Mouse (Mus musculus): ENCODE results near the gene Sptbn4. TPM values are rescaled to one million over a fixed set of nuclear protein-coding genes. Genes with fewer than 3 reads are reported as not detected.

Gene Sptbn4
- total RNA-seq, 2 experiments from 2014 or later, result 0.74 to 0.87 TPM

GRCm38 (mm10) chr7:27310996-27311535 is 136.4 kb downstream of the Sptbn4 start:
- DNase-seq, result no peak
- intact Hi-C loops (cut with DNase I), result no loop called here

GRCm38 (mm10) chr7:27310306-27310705 is 137.2 kb downstream of the Sptbn4 start:
- DNase-seq, result peak; percentile 76 to 79
- intact Hi-C loops (cut with DNase I), result no loop called here

GRCm38 (mm10) chr7:27309832-27310231 is 137.7 kb downstream of the Sptbn4 start:
- intact Hi-C loops (cut with DNase I), result no loop called here
- DNase-seq, result no peak

GRCm38 (mm10) chr7:27308821-27309549 is 138.5 kb downstream of the Sptbn4 start:
- intact Hi-C loops (cut with DNase I), result no loop called here
- DNase-seq, result no peak

- intact Hi-C loops (cut with DNase I), result no loop called here
- DNase-seq, result no peak
These were observed 139.9 kb downstream of the Sptbn4 start for GRCm38 (mm10) chr7:27307551-27307950.

Other genes starting within 250 kb of the Sptbn4 start
- gene Itpkc, start 219.0 kb downstream of the Sptbn4 start, total RNA-seq (2021), result 1 to 10 TPM; 4.2 to 4.5 TPM
- 10 to 100 TPM; 12.8 TPM for gene Coq8b, start 214.7 kb downstream of the Sptbn4 start, total RNA-seq (2021)
- gene Numbl, start 189.3 kb downstream of the Sptbn4 start, total RNA-seq (2021), result 10 to 100 TPM; 10.7 to 13.8 TPM
- 100 to 1,000 TPM; 387 to 393 TPM for gene Ltbp4, start 110.0 kb downstream of the Sptbn4 start, total RNA-seq (2021)
- gene Shkbp1, start 91.7 kb downstream of the Sptbn4 start, total RNA-seq (2021), result 10 to 100 TPM; 13.8 to 17.5 TPM
- under 1 TPM in 1 of 2 experiments, not detected in 1; 0.99 TPM for gene Gm20479, start 90.3 kb downstream of the Sptbn4 start, total RNA-seq (2021)
- gene Blvrb, start 292 bp upstream of the Sptbn4 start, total RNA-seq (2021), result 10 to 100 TPM; 38.2 to 40.8 TPM
- 10 to 100 TPM in 1 of 2 experiments, 1 to 10 TPM in 1; 9.1 to 10.4 TPM for gene Sertad3, start 26.1 kb upstream of the Sptbn4 start, total RNA-seq (2021)
- 10 to 100 TPM; 13.1 to 13.4 TPM for gene Sertad1, start 39.2 kb upstream of the Sptbn4 start, total RNA-seq (2021)
- 1 to 10 TPM; 3.1 to 3.6 TPM for gene Prx, start 51.6 kb upstream of the Sptbn4 start, total RNA-seq (2021)
- gene Hipk4, start 75.6 kb upstream of the Sptbn4 start, total RNA-seq (2021), result under 1 TPM; 0.31 to 0.55 TPM
- gene Pld3, start 105.5 kb upstream of the Sptbn4 start, total RNA-seq (2021), result 10 to 100 TPM; 32.5 to 35.1 TPM
- gene 2310022A10Rik, start 105.5 kb upstream of the Sptbn4 start, total RNA-seq (2021), result 10 to 100 TPM; 60.3 to 65.0 TPM
- 100 to 1,000 TPM; 171 to 174 TPM for gene Akt2, start 143.9 kb upstream of the Sptbn4 start, total RNA-seq (2021)
- not detected for gene Ttc9b, start 206.2 kb upstream of the Sptbn4 start, total RNA-seq (2021)
- gene Map3k10, start 226.9 kb upstream of the Sptbn4 start, total RNA-seq (2021), result 10 to 100 TPM; 18.1 to 18.9 TPM
- gene Zfp607b, start 241.7 kb upstream of the Sptbn4 start, total RNA-seq (2021), result under 1 TPM; 0.62 to 0.69 TPM

Data from heart, postnatal 10 days (tissue).